Mouse (Mus musculus) ES-Bruce4 (cell line): ENCODE results near the gene Slc31a1.

Source experiments
- CTCF ChIP-seq: IDR thresholded peaks from one replicate; pipeline ENCODE4 v1.8.1; 2011; ENCODE audit warnings: low read depth, low read length
- POLR2A ChIP-seq: IDR thresholded peaks from one replicate; pipeline ENCODE4 v1.8.1; 2011; ENCODE audit warnings: low read length; ENCODE audit not compliant: insufficient read depth

DNA sequence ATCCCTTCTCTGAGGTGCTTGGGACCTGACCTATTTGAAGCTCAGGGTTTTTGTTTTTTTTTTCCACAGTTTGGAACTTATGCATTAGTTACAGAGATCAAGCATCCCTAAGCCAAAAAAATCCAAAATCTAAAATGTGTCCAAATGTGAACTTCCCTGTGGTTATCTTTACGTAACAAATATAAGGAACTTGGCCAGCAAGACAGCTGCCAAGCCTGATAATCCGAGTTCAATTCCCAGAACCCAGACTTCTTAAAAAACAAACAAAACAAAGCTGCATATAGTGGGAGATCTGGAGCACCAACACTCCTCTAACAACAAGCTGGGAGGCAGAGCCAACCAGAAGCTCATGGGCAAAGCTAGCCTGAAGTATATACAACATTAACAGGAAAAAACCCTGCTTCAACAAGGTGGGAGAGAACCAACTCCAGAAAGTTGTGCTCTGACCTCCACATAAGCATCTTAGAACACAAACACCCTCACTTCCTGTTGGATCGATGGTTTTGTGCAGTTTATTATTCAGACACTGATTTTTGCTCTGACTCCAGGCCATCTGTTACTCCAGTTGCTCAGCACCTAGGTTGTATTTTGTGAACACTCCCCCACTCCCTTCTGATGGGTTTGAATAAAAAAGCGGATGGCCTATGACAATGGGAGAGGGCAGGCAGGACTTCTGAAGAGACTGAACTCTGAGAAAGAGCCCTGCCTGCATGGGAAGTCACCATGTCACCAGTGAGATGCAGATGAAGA lies 37.3 kb downstream of the Slc31a1 start:
- TF ChIP-seq CTCF (no peak), POLR2A (no peak)
